In the genomic region with DNA sequence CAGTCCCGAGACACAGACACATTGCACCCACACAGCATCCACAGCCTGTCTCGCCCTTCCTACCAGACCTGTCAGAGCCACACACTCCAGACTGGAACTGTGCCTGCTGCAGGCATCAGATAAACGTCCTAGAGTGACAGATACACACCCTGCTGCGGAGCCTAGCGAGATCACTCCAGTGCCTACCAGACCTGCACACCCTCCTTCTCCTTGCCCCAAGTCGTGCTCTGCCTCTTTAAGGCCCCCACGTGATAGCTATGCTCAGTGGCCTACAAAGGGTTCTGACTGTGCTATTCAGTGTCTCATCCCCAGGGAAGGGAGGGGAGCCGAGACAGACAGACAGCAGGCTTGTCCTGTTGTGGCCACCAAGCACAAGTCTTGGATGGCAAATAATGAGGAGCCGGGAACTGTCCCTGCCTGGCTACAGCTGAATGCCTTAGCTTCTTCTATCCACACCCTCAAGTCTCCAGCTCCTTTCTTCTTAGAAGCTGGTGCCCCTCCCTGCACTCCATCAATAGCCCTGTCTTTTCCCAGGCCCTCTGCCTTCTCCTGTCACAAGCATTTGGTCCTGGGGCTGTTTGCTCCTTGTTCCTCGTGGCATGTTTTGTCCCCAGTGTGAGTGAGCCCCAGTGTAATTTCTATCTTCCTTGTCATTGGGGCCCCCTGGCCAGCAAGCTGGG, we compare ENCODE assay signal across 9 mouse cellular contexts. TPM values are rescaled to one million over a fixed set of nuclear protein-coding genes. Genes with fewer than 3 reads are reported as not detected.
DNase-seq lines count a peak whose midpoint lies in the region; ATAC-seq and TF ChIP-seq lines count a peak whose summit lies in the region.
"Had no signal": no experiment of that assay in that cellular context is flagged by ENCODE, and none has a peak within 500 bp of the region (broad histone marks: within the 10 kb centered on the region; RNA-seq: fewer than 3 reads in every experiment).

No protein-coding gene starts in this region.

- no peak overlapping the region for H3K27ac ChIP-seq in MEL (ENCODE audit: control insufficient read depth, low read depth, low read length)
- no peak overlapping the region for H3K27ac ChIP-seq in liver, embryonic 14.5 days
- 0 out of 2 replicates have a peak overlapping the region, but pooled peaks have one; percentile 20 for H3K27ac ChIP-seq in stomach, embryonic 16.5 days (ENCODE audit: low read length)
- H3K27ac ChIP-seq in intestine, embryonic 15.5 days: no peak overlapping the region

- H3K9ac ChIP-seq in MEL (ENCODE audit: control insufficient read depth, low read depth, low read length, poor library complexity, severe bottlenecking): no peak overlapping the region
- no peak overlapping the region for H3K9ac ChIP-seq in liver, embryonic 14.5 days (replicated peaks)
- H3K9ac ChIP-seq in stomach, embryonic 16.5 days (ENCODE audit: low read length): no peak overlapping the region
- no peak overlapping the region for H3K9ac ChIP-seq in intestine, embryonic 15.5 days

- no peak for TF ChIP-seq POLR2A in MEL (IDR thresholded peaks at IDR 0.05; ENCODE audit: control insufficient read depth in 1 of 2, insufficient read depth in 1 of 2, low read depth in 1 of 2, low read length in 2 of 2, poor library complexity in 1 of 2)

- no peak overlapping the region for H3K4me3 ChIP-seq in MEL (ENCODE audit: control insufficient read depth in 1 of 2, insufficient read depth in 1 of 2, low read depth in 2 of 2, low read length in 2 of 2)
- H3K4me3 ChIP-seq in liver, embryonic 14.5 days (ENCODE audit: insufficient read depth in 1 of 2, low read depth in 2 of 2, low read length in 2 of 2): no peak overlapping the region
- H3K4me3 ChIP-seq in stomach, embryonic 16.5 days (replicated peaks; ENCODE audit: low read length): no peak overlapping the region
- no peak overlapping the region for H3K4me3 ChIP-seq in intestine, embryonic 15.5 days (replicated peaks)

- H3K79me2 ChIP-seq in MEL (ENCODE audit: control insufficient read depth, insufficient read depth, low read length, poor library complexity): no peaks in the 10 kb centered on the region

- peak overlapping the region; percentile 24; the same call in 1 of the 2 replicates for H3K4me2 ChIP-seq in liver, embryonic 14.5 days (ENCODE audit: low read depth)
- no peak overlapping the region for H3K4me2 ChIP-seq in stomach, embryonic 16.5 days (ENCODE audit: low read depth, low read length)
- no peak overlapping the region for H3K4me2 ChIP-seq in intestine, embryonic 15.5 days (replicated peaks)

- TF ChIP-seq CTCF in MEL (IDR thresholded peaks at IDR 0.05 in 2 of 3, conservative IDR thresholded peaks at IDR 0.05 in 1 of 3; ENCODE audit: control insufficient read depth in 1 of 3, insufficient read depth in 1 of 3, low read depth in 2 of 3, low read length in 3 of 3, poor library complexity in 1 of 3, severe bottlenecking in 1 of 3): no peak
- TF ChIP-seq CTCF in liver, embryonic 14.5 days (IDR thresholded peaks at IDR 0.05; ENCODE audit: low read depth): no peak

- TF ChIP-seq RAD21 in MEL (IDR thresholded peaks at IDR 0.05; ENCODE audit: low read depth, low read length): no peak

- 17% methylated on average over 10 of the region's 10 CpGs for WGBS in liver, embryonic 14.5 days (ENCODE audit: insufficient replicate concordance)
- WGBS in stomach, embryonic 16.5 days: 39% methylated on average over 10 of the region's 10 CpGs
- 36% methylated on average over 10 of the region's 10 CpGs for WGBS in intestine, embryonic 15.5 days

- peak; percentile 94 for ATAC-seq in liver, embryonic 14.5 days (ENCODE audit: insufficient read depth)
- ATAC-seq in stomach, embryonic 16.5 days (ENCODE audit: insufficient read depth, low FRiP score): peak; percentile 16; the same call in 1 of the 2 replicates
- ATAC-seq in intestine, embryonic 15.5 days: no peak

- TF ChIP-seq EP300 in MEL (IDR thresholded peaks at IDR 0.05; ENCODE audit: low read depth in 1 of 2, low read length in 2 of 2): no peak; a peak in 1 of 4 replicates
- peak; percentile 62 for TF ChIP-seq EP300 in liver, embryonic 14.5 days (IDR thresholded peaks at IDR 0.05; ENCODE audit: low read depth)

- DNase-seq in adrenal gland, postnatal 14 days: peak; percentile 29
- DNase-seq in adrenal gland, postnatal 36 days: no peak
- peak; percentile 78 for DNase-seq in MEL (ENCODE audit: low read depth, low spot score)
- DNase-seq in frontal cortex, adult 2 months (ENCODE audit: extremely low spot score in 1 of 2, low spot score in 1 of 2): peak; percentile 22 to 42
- peak; percentile 53 to 59 (median 54) for DNase-seq in liver, embryonic 14.5 days (ENCODE audit: low read depth in 3 of 3, low spot score in 3 of 3)
- DNase-seq in thymus, adult 18-20 months: no peak

- H3K36me3 ChIP-seq in MEL (ENCODE audit: control insufficient read depth in 1 of 2, insufficient read depth in 2 of 2, low read length in 2 of 2): peaks cover 0 to 2% of the 10 kb centered on the region in 2 experiments; a peak in 3 of 4 replicates
- no peaks in the 10 kb centered on the region for H3K36me3 ChIP-seq in liver, embryonic 14.5 days (replicated peaks; ENCODE audit: control insufficient read depth, insufficient read depth, low read depth)
- peaks cover 4% of the 10 kb centered on the region; the same call in 1 of the 2 replicates for H3K36me3 ChIP-seq in stomach, embryonic 16.5 days (ENCODE audit: control insufficient read depth, insufficient read depth, low read length)
- peaks cover 18% of the 10 kb centered on the region for H3K36me3 ChIP-seq in intestine, embryonic 15.5 days

- no peaks in the 10 kb centered on the region for H3K9me3 ChIP-seq in MEL (replicated peaks; ENCODE audit: insufficient read depth, low read length)
- no peaks in the 10 kb centered on the region for H3K9me3 ChIP-seq in liver, embryonic 14.5 days (ENCODE audit: control insufficient read depth, low read length)
- H3K9me3 ChIP-seq in stomach, embryonic 16.5 days (replicated peaks; ENCODE audit: control insufficient read depth, low read length): no peaks in the 10 kb centered on the region
- no peaks in the 10 kb centered on the region for H3K9me3 ChIP-seq in intestine, embryonic 15.5 days

- H3K27me3 ChIP-seq in MEL (ENCODE audit: control insufficient read depth in 1 of 2, insufficient read depth in 2 of 2, low read length in 2 of 2): no peaks in the 10 kb centered on the region
- no peaks in the 10 kb centered on the region for H3K27me3 ChIP-seq in liver, embryonic 14.5 days (ENCODE audit: control insufficient read depth, insufficient read depth, low read length)
- H3K27me3 ChIP-seq in stomach, embryonic 16.5 days (ENCODE audit: control insufficient read depth, insufficient read depth, low read length): no peaks in the 10 kb centered on the region
- no peaks in the 10 kb centered on the region for H3K27me3 ChIP-seq in intestine, embryonic 15.5 days (replicated peaks)

- peaks cover 0 to 3% of the 10 kb centered on the region in 2 experiments; a peak in 1 of 4 replicates for H3K4me1 ChIP-seq in MEL (ENCODE audit: control insufficient read depth in 1 of 2, insufficient read depth in 2 of 2, low read length in 2 of 2)
- H3K4me1 ChIP-seq in liver, embryonic 14.5 days (replicated peaks; ENCODE audit: control insufficient read depth in 2 of 2, insufficient read depth in 2 of 2, low read length in 1 of 2): peaks cover 6 to 14% of the 10 kb centered on the region in 2 experiments
- peaks cover 16% of the 10 kb centered on the region; the same call in 1 of the 2 replicates for H3K4me1 ChIP-seq in stomach, embryonic 16.5 days (ENCODE audit: control insufficient read depth, insufficient read depth, low read length)
- peaks cover 17% of the 10 kb centered on the region for H3K4me1 ChIP-seq in intestine, embryonic 15.5 days (replicated peaks)

TF ChIP-seq in MEL, 35 proteins besides CTCF, POLR2A, EP300 and RAD21 (continues in another document):
- TF ChIP-seq UBTF (IDR thresholded peaks at IDR 0.05; ENCODE audit: borderline replicate concordance, insufficient read depth, low read depth, low read length) (no peak), TAL1 (IDR thresholded peaks at IDR 0.05; ENCODE audit: low read length) (peak; percentile 50; the same call in 1 of the 2 replicates), KAT2A (conservative IDR thresholded peaks at IDR 0.05; ENCODE audit: low read depth, low read length) (no peak), NRF1 (IDR thresholded peaks at IDR 0.05; ENCODE audit: insufficient read depth, low read depth, low read length, poor library complexity, severe bottlenecking) (no peak), MYC (IDR thresholded peaks at IDR 0.05; ENCODE audit: low read depth, low read length) (no peak), TCF12 (IDR thresholded peaks at IDR 0.05; ENCODE audit: low read depth, low read length) (0 out of 2 replicates have a peak, but pooled peaks have one; percentile 31), ZC3H11A (IDR thresholded peaks at IDR 0.05; ENCODE audit: low read depth, low read length) (no peak), NELFE (IDR thresholded peaks at IDR 0.05; ENCODE audit: low read depth, low read length) (no peak), GATA1 (IDR thresholded peaks at IDR 0.05; ENCODE audit: low read depth, low read length) (peak; percentile 80), ZNF384 (IDR thresholded peaks at IDR 0.05; ENCODE audit: low read depth, low read length) (no peak), USF2 (IDR thresholded peaks at IDR 0.05; ENCODE audit: borderline replicate concordance in 1 of 2, insufficient read depth in 1 of 2, low read depth in 1 of 2, low read length in 2 of 2) (no peak)

RNA-seq across cellular contexts. Expression of gene Golt1a, which starts 41.6 kb away (rescaled TPM):
- 1.4 and 2.9 TPM in 2 replicates for total RNA-seq in adrenal gland, postnatal 14 days (2021)
- 1 to 10 TPM; 1.7 to 2.0 TPM for total RNA-seq in adrenal gland, postnatal 36 days (2021)
- total RNA-seq in MEL (2012; rRNA removed): not detected in 2 replicates
- polyA plus RNA-seq in MEL (2012; ENCODE audit: insufficient read depth in 1 of 2, insufficient read length in 2 of 2, low read depth in 1 of 2, low replicate concordance in 2 of 2, missing spikeins in 1 of 2): not detected
- 0.50 and 0.55 TPM in 2 replicates for polyA plus RNA-seq in frontal cortex, adult 2 months (2012; rRNA removed)
- 2.8 and 3.3 TPM in 2 replicates for polyA plus RNA-seq in liver, embryonic 14.5 days (2012; rRNA removed)
- 8.0 and 9.1 TPM in 2 replicates for polyA plus RNA-seq in liver, embryonic 14.5 days (2014; fragmentation: Nextera tagmentation; extraction: Ambion mirVana)
- 8.2 and 8.7 TPM in 2 replicates for polyA plus RNA-seq in stomach, embryonic 16.5 days (2015; fragmentation: Nextera tagmentation; extraction: Ambion mirVana)
- polyA plus RNA-seq in intestine, embryonic 15.5 days (2015; fragmentation: Nextera tagmentation; extraction: Ambion mirVana): 18.2 and 23.8 TPM in 2 replicates
- polyA plus RNA-seq: limb, embryonic 11.5 days had no signal

RNA-seq across cellular contexts. Expression of gene Kiss1, which starts 53.7 kb away (rescaled TPM):
- total RNA-seq in adrenal gland, postnatal 14 days (2021): not detected in 2 replicates
- under 1 TPM in 1 of 2 experiments, not detected in 1; 0.66 TPM for total RNA-seq in adrenal gland, postnatal 36 days (2021)
- not detected in 2 replicates for total RNA-seq in MEL (2012; rRNA removed)
- not detected for polyA plus RNA-seq in MEL (2012; ENCODE audit: insufficient read depth in 1 of 2, insufficient read length in 2 of 2, low read depth in 1 of 2, low replicate concordance in 2 of 2, missing spikeins in 1 of 2)
- polyA plus RNA-seq in frontal cortex, adult 2 months (2012; rRNA removed): 0.36 and 1.7 TPM in 2 replicates
- polyA plus RNA-seq in liver, embryonic 14.5 days (2012; rRNA removed): not detected in 2 replicates
- polyA plus RNA-seq in liver, embryonic 14.5 days (2014; fragmentation: Nextera tagmentation; extraction: Ambion mirVana): not detected in 2 replicates
- polyA plus RNA-seq in stomach, embryonic 16.5 days (2015; fragmentation: Nextera tagmentation; extraction: Ambion mirVana): not detected in 2 replicates
- not detected in 2 replicates for polyA plus RNA-seq in intestine, embryonic 15.5 days (2015; fragmentation: Nextera tagmentation; extraction: Ambion mirVana)
- polyA plus RNA-seq: limb, embryonic 11.5 days had no signal

Comparison
In these comparisons a context has a peak if more than half of its experiments do, and no peak if none do; other contexts are left out.
1. DNase-seq: peak in adrenal gland, postnatal 14 days (single experiment), MEL (single experiment), frontal cortex, adult 2 months (2 of 2) and liver, embryonic 14.5 days (3 of 3); none in adrenal gland, postnatal 36 days (0 of 2) and thymus, adult 18-20 months (0 of 2).